Mouse (Mus musculus): ENCODE data around the gene Myo1g. TPM values are rescaled to one million over a fixed set of nuclear protein-coding genes. Genes with fewer than 3 reads are reported as not detected.

Myo1g gene
- 0.16 and 0.63 TPM in 2 replicates for polyA plus RNA-seq (2014; fragmentation: Nextera tagmentation; extraction: Ambion mirVana)

DNA sequence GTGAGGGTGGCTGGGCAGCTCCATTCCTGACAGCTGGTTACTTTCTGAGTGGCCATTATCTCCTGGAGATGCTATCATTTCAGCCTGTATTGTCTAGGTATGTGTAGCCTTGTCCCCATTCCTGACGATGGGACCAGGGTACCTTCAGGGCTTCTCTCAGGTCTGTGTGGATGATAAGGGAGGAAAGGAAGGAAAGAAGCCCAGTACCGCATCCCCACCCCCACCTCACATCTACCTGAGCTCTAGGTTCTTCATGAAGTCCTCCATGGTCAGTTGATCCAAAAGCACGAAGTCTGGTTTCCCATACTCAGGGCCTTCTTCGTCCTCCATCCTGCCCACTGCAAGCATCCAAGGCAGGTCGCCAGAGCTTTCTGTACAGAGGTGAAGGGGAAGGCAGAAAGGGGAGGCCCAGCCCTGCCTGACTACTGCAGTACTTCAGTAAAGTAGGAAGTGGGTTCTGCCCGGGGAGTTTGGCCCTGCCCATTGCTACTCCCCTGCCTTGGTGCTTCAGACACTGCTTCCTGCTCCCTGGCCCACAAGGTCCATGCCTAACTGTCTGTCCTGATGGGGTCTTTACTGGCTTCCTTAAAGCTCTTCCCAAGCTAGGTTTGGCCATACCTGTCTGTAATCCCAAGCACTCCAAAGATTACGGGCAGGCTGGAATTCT, at the start of gene Myo1g:
Gene Myo1g, minus strand, starts transcription at position 459 of the 667 bp plus-strand sequence.
- no peak for ATAC-seq (replicated peaks; ENCODE audit: low FRiP score)
- H3K27me3 ChIP-seq (ENCODE audit: control insufficient read depth, insufficient read depth, low read length) = no peaks in the 10 kb centered on the region
- H3K36me3 ChIP-seq (ENCODE audit: control insufficient read depth, insufficient read depth, low read length) = peaks cover 8% of the 10 kb centered on the region
- no peak within 1 kb of the TSS for H3K27ac ChIP-seq (ENCODE audit: low read depth, low read length)
- H3K4me2 ChIP-seq (ENCODE audit: low read depth, low read length, severe bottlenecking) = no peak within 1 kb of the TSS
- H3K9me3 ChIP-seq (ENCODE audit: control insufficient read depth, low read length) = no peaks in the 10 kb centered on the region
- DNase-seq (ENCODE audit: low spot score) = no peak
- H3K4me3 ChIP-seq (ENCODE audit: low read depth, low read length) = no peak within 1 kb of the TSS
- WGBS = 76% methylated on average over 7 of the region's 7 CpGs
- H3K4me1 ChIP-seq (replicated peaks; ENCODE audit: control insufficient read depth, insufficient read depth, low read length) = peaks cover 2% of the 10 kb centered on the region; the same call in 1 of the 2 replicates
- no peak within 1 kb of the TSS for H3K9ac ChIP-seq (ENCODE audit: low read length)

GRCm38 (mm10) chr11:6569410-6569777, 48.6 kb upstream of the Myo1g start:
- no peak for DNase-seq (ENCODE audit: low spot score)
- Histone ChIP-seq H3K27ac (ENCODE audit: low read depth, low read length) (no peak overlapping the region), H3K9ac (ENCODE audit: low read length) (no peak overlapping the region), H3K4me2 (ENCODE audit: low read depth, low read length, severe bottlenecking) (no peak overlapping the region), H3K4me3 (ENCODE audit: low read depth, low read length) (no peak overlapping the region), H3K27me3 (ENCODE audit: control insufficient read depth, insufficient read depth, low read length) (no peaks in the 10 kb centered on the region), H3K4me1 (replicated peaks; ENCODE audit: control insufficient read depth, insufficient read depth, low read length) (0 out of 2 replicates have a peak, but pooled peaks cover 2% of the 10 kb centered on the region), H3K36me3 (ENCODE audit: control insufficient read depth, insufficient read depth, low read length) (no peaks in the 10 kb centered on the region), H3K9me3 (ENCODE audit: control insufficient read depth, low read length) (no peaks in the 10 kb centered on the region)
- ATAC-seq (replicated peaks; ENCODE audit: low FRiP score) = no peak
- 50% methylated on average over 3 of the region's 3 CpGs for WGBS

- Histone ChIP-seq H3K4me1 (replicated peaks; ENCODE audit: control insufficient read depth, insufficient read depth, low read length) (0 out of 2 replicates have a peak, but pooled peaks cover 2% of the 10 kb centered on the region), H3K4me3 (ENCODE audit: low read depth, low read length) (no peak overlapping the region), H3K9me3 (ENCODE audit: control insufficient read depth, low read length) (no peaks in the 10 kb centered on the region), H3K27me3 (ENCODE audit: control insufficient read depth, insufficient read depth, low read length) (no peaks in the 10 kb centered on the region), H3K36me3 (ENCODE audit: control insufficient read depth, insufficient read depth, low read length) (no peaks in the 10 kb centered on the region), H3K9ac (ENCODE audit: low read length) (no peak overlapping the region), H3K4me2 (ENCODE audit: low read depth, low read length, severe bottlenecking) (no peak overlapping the region), H3K27ac (ENCODE audit: low read depth, low read length) (no peak overlapping the region)
- ATAC-seq (replicated peaks; ENCODE audit: low FRiP score) (no peak), DNase-seq (ENCODE audit: low spot score) (no peak)
- 72% methylated on average over 11 of the region's 11 CpGs for WGBS
These were observed 48.0 kb upstream of the Myo1g start for GRCm38 (mm10) chr11:6568584-6569409.

GRCm38 (mm10) chr11:6567951-6568350, 47.2 kb upstream of the Myo1g start:
- Histone ChIP-seq H3K36me3 (ENCODE audit: control insufficient read depth, insufficient read depth, low read length) (no peaks in the 10 kb centered on the region), H3K9me3 (ENCODE audit: control insufficient read depth, low read length) (no peaks in the 10 kb centered on the region), H3K4me2 (ENCODE audit: low read depth, low read length, severe bottlenecking) (no peak overlapping the region), H3K4me3 (ENCODE audit: low read depth, low read length) (no peak overlapping the region), H3K9ac (ENCODE audit: low read length) (no peak overlapping the region), H3K27ac (ENCODE audit: low read depth, low read length) (no peak overlapping the region), H3K4me1 (replicated peaks; ENCODE audit: control insufficient read depth, insufficient read depth, low read length) (0 out of 2 replicates have a peak, but pooled peaks cover 2% of the 10 kb centered on the region), H3K27me3 (ENCODE audit: control insufficient read depth, insufficient read depth, low read length) (no peaks in the 10 kb centered on the region)
- 86% methylated on average over 8 of the region's 8 CpGs for WGBS
- ATAC-seq (replicated peaks; ENCODE audit: low FRiP score) (no peak), DNase-seq (ENCODE audit: low spot score) (no peak)

DNA sequence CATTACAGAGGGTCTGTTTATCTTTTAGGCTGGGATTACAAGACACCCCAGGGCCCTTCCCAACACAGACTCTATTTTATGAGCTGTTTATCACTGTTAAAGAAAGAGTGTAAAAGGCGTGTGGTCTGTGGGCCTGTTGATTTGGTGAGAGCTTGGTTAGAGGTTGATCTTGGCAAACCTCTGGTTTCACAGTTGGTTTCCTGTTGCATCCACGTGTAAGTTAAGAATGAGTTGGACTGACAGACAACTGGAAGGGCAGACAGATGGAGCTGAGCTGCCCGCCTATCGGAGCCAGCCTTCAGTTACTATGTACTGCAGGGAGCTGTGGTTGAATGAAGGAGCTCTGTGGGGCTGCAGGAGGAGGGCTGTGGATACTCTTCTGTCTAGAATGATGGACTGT, 45.7 kb upstream of the Myo1g start:
- H3K27me3 ChIP-seq (ENCODE audit: control insufficient read depth, insufficient read depth, low read length) = no peaks in the 10 kb centered on the region
- no peak overlapping the region for H3K4me2 ChIP-seq (ENCODE audit: low read depth, low read length, severe bottlenecking)
- H3K4me1 ChIP-seq (replicated peaks; ENCODE audit: control insufficient read depth, insufficient read depth, low read length) = 0 out of 2 replicates have a peak, but pooled peaks cover 2% of the 10 kb centered on the region
- no peak overlapping the region for H3K9ac ChIP-seq (ENCODE audit: low read length)
- H3K27ac ChIP-seq (ENCODE audit: low read depth, low read length) = no peak overlapping the region
- DNase-seq (ENCODE audit: low spot score) (no peak), ATAC-seq (replicated peaks; ENCODE audit: low FRiP score) (no peak)
- no peaks in the 10 kb centered on the region for H3K9me3 ChIP-seq (ENCODE audit: control insufficient read depth, low read length)
- no peak overlapping the region for H3K4me3 ChIP-seq (ENCODE audit: low read depth, low read length)
- H3K36me3 ChIP-seq (ENCODE audit: control insufficient read depth, insufficient read depth, low read length) = no peaks in the 10 kb centered on the region
- 91% methylated on average over 4 of the region's 4 CpGs for WGBS

- DNase-seq (ENCODE audit: low spot score) (no peak), ATAC-seq (replicated peaks; ENCODE audit: low FRiP score) (no peak)
- Histone ChIP-seq H3K4me2 (ENCODE audit: low read depth, low read length, severe bottlenecking) (no peak overlapping the region), H3K4me1 (replicated peaks; ENCODE audit: control insufficient read depth, insufficient read depth, low read length) (no peaks in the 10 kb centered on the region), H3K9ac (ENCODE audit: low read length) (no peak overlapping the region), H3K4me3 (ENCODE audit: low read depth, low read length) (no peak overlapping the region), H3K9me3 (ENCODE audit: control insufficient read depth, low read length) (no peaks in the 10 kb centered on the region), H3K27me3 (ENCODE audit: control insufficient read depth, insufficient read depth, low read length) (no peaks in the 10 kb centered on the region), H3K27ac (ENCODE audit: low read depth, low read length) (no peak overlapping the region), H3K36me3 (ENCODE audit: control insufficient read depth, insufficient read depth, low read length) (no peaks in the 10 kb centered on the region)
- 91% methylated on average over 4 of the region's 4 CpGs for WGBS
These were observed 42.4 kb upstream of the Myo1g start for GRCm38 (mm10) chr11:6563201-6563600.

DNA sequence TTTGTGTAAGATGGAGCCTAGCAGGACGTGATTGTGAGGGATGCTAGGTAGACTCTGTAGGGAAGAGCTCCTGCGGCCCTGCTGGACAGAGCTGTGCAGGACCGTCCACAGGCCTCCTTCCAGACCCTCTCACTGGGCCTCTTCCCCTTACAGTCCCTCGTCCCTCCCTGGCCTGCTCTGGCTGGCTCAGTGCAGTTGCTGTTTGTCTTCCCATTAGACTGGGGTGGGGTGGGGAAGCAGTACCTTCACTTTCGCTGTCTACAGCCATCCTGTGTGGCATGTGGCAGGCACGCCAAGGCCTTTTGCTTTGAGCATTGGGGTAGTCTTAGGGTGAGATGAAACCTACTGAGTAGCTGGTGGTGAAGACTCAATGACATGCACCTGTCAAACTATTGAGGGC, 41.6 kb upstream of the Myo1g start:
- Histone ChIP-seq H3K27ac (ENCODE audit: low read depth, low read length) (no peak overlapping the region), H3K4me1 (replicated peaks; ENCODE audit: control insufficient read depth, insufficient read depth, low read length) (no peaks in the 10 kb centered on the region), H3K36me3 (ENCODE audit: control insufficient read depth, insufficient read depth, low read length) (no peaks in the 10 kb centered on the region), H3K4me3 (ENCODE audit: low read depth, low read length) (no peak overlapping the region), H3K4me2 (ENCODE audit: low read depth, low read length, severe bottlenecking) (no peak overlapping the region), H3K9ac (ENCODE audit: low read length) (no peak overlapping the region), H3K9me3 (ENCODE audit: control insufficient read depth, low read length) (no peaks in the 10 kb centered on the region), H3K27me3 (ENCODE audit: control insufficient read depth, insufficient read depth, low read length) (no peaks in the 10 kb centered on the region)
- ATAC-seq (replicated peaks; ENCODE audit: low FRiP score) = no peak
- WGBS = 91% methylated on average over 6 of the region's 6 CpGs
- no peak for DNase-seq (ENCODE audit: low spot score)

- H3K4me3 ChIP-seq (ENCODE audit: low read depth, low read length) = no peak overlapping the region
- H3K4me1 ChIP-seq (replicated peaks; ENCODE audit: control insufficient read depth, insufficient read depth, low read length) = no peaks in the 10 kb centered on the region
- H3K9ac ChIP-seq (ENCODE audit: low read length) = no peak overlapping the region
- 97% methylated on average over 4 of the region's 4 CpGs for WGBS
- H3K27me3 ChIP-seq (ENCODE audit: control insufficient read depth, insufficient read depth, low read length) = no peaks in the 10 kb centered on the region
- no peak overlapping the region for H3K27ac ChIP-seq (ENCODE audit: low read depth, low read length)
- H3K4me2 ChIP-seq (ENCODE audit: low read depth, low read length, severe bottlenecking) = no peak overlapping the region
- no peaks in the 10 kb centered on the region for H3K36me3 ChIP-seq (ENCODE audit: control insufficient read depth, insufficient read depth, low read length)
- DNase-seq (ENCODE audit: low spot score) (no peak), ATAC-seq (replicated peaks; ENCODE audit: low FRiP score) (no peak)
- no peaks in the 10 kb centered on the region for H3K9me3 ChIP-seq (ENCODE audit: control insufficient read depth, low read length)
These were observed 40.7 kb upstream of the Myo1g start for GRCm38 (mm10) chr11:6561474-6561873.

Measured in forebrain, embryonic 11.5 days (tissue).